Mouse (Mus musculus) G1E (cell line): ENCODE data around the gene Vmn1r209.
"Not testable (repeated sequence)": the region's sequence is repeated elsewhere in the genome, so short reads cannot be mapped to it uniquely, and the experiment has no call there.

Source experiments
- CTCF ChIP-seq: IDR thresholded peaks from 2 replicates; pipeline ENCODE4 v1.5.1; 2012; ENCODE audit warnings: low read depth, low read length, inconsistent platforms, mixed read lengths
- TAL1 ChIP-seq: conservative IDR thresholded peaks from 2 replicates; pipeline ENCODE4 v1.6.1; 2012; ENCODE audit warnings: low read depth, low read length, inconsistent platforms, mixed read lengths

GRCm38 (mm10) chr13:22788096-22788495 lies 21.4 kb downstream of the Vmn1r209 start:
- TF ChIP-seq CTCF, TAL1: not testable (repeated sequence)
